Mouse (Mus musculus) kidney, adult 11 months (tissue): ENCODE results near the gene Gm14391.
"Not testable (repeated sequence)": the region's sequence is repeated elsewhere in the genome, so short reads cannot be mapped to it uniquely, and the experiment has no call there.

Experiments used
- DNase-seq: peaks from one replicate; pipeline ENCODE4 v3.0.0; 2022

Gene Gm14391

GRCm38 (mm10) chr2:175206732-175207131 is at the start of gene Gm14391:
Gene Gm14391, minus strand, starts transcription at chr2:175206917.
- DNase-seq, result not testable (repeated sequence)

DNA sequence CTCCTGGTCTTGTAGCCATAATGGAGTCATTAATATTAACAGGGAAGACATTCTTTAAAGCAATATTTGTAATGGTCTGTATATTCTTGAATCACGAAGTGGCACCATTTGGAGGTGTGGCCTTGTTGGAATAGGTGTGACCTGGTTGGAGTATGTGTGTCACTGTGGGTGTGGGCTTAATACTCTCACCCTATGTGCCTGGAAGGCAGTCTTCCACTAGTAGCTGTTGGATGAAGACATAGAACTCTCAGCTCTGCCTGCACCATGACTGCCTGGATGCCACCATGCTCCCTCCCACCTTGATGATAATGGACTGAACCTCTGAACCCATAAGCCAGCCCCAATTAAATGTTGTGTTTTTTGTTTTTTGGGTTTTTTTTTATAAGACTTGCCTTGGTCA is 27.7 kb downstream of the Gm14391 start:
- not testable (repeated sequence) for DNase-seq

DNA sequence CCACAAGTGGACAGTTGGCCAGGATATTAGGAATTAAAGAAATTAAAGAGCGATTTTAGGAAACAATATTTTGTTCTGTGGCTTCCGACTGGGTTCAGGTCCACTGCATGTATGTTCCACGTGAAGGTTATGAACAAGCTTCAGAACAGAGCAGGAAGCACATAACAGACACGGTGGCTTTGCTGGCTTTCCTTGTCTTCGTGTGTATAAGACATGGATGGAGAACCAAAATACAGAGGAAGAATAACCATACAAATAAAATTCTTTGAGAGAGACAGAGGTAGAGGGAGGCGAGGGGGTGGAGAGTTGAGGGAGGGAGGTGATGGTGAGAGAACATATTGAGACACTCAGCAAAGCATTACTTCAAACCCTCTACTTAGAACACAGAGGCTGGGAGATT is 30.4 kb downstream of the Gm14391 start:
- no peak for DNase-seq

DNA sequence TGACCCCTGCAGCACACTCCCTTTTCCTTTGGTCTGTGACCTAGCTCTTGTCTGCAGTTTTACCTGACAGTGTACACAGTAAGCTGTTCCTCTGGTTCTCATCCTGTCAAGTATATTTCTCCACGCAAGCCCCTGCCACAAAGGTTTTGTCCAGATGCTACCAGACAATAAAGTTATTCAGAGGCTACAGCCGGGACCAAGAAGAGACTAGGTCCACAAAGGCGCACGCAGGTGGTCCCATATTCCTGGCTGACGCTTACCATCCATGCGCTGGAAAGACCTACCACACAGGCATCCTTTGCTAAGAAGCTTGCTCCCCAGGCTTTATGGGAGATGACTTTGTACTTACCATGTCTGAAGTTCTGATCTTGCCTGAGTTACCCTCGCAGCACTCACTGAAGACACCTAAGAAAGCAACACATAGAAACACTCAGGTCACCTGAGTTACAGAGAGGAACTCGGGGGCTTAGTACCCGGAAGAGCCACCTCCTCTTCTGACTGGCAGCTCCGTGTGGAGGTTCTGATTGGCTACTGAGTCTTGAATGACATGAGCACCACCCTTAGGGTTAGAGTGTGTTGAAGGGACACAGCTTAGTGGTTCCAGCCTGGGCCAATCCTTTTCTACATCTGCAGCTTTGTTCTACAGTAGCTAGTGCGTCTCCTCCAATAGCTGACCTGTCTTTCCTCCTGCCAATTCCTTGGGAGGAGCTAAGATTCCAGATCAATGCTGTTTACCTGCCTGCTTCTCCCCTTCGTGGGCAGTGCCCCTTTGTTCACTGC is 31.1 kb downstream of the Gm14391 start, which contains the start of gene Gm14443:
TSS of gene Gm14443 (minus strand) at position 471 of the 780 bp plus-strand sequence.
- not testable (repeated sequence) for DNase-seq

GRCm38 (mm10) chr2:175174058-175174457 is 32.7 kb downstream of the Gm14391 start:
- not testable (repeated sequence) for DNase-seq

DNA sequence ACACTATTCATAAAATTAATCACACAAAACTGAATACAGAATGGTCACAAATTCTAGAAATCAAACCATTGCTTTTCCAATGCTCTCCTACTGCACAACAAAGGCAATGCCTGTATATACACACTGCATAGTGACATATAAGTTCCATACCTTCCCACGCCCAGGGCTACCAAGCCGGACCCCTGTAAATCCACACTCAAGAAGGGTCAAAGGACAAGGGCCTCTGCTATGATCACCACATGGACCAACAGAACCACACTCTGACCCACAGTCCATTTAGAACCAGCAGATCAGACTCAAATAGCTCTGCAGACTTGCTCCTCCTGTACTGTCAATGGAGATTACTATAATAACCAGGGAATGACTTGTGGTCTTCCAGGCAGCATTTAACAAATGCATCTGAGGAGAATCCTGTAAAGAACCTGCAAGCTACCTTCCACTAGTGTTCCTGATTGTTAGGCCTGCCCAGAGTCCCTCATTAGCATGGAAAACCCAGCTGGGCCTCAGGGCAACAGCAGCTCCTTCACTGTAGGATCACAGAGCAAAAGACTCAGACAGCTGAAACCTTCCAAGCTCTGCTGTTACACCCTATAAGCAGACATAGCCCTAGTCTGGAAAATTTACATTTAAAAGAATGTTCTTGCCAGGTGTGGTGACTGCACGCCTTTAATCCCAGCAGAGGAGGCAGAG is 33.7 kb downstream of the Gm14391 start:
- DNase-seq, result not testable (repeated sequence)

DNA sequence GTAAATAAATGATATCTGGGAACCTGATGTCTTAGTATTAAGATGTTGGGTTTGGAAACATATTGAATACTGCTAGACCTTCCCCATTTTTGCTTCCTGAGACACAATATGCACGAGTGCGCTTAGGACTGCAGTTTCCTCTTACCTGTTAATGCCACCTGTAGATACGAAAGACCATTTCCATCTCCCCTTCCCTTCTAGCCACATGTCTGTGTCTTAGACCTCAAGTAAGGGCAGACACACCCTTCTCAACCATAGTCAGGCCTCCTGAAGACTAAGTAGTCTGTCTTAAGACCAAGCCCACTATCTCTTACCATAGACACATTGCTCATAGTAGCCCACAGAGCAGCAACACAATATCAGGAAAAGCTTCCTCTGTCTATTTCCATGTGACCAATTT is 34.6 kb downstream of the Gm14391 start:
- no peak for DNase-seq

DNA sequence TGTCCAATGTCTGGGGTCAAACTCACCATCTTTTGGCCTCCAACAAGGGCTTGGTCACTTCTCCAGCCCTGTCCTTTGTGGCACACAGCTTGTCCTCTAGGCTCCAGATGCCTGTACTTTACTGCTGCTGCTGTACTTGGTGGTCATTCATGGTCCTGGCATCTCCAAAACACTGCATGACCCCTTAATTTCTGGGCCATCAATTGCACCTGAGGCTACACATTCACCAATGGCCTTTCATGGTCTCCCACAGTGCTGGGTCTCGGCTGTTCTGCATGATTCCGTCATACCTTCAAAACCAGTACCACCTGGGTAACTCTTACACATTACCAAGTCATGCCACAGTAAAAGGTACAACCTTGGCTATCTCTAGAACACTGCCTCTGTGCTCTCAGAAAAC is 39.8 kb downstream of the Gm14391 start:
- not testable (repeated sequence) for DNase-seq

DNA sequence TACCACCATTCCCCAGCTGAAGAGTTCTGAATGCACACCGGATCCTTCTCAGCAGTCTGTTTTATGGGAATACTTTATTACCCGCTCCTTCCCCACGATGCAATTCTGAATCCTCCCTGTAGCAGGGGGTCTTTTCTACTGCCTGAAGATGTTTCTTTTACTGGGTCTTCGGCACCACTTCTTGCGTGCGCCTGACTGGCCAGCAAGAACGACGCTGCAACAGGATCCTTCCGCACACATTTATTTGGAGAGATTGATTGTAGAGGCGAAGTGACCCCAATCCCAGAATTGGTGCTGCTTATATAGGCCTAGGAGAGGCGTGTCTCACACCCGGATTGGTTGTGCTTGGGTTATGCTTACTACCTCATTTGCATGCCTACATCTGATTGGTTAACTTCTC is 41.6 kb downstream of the Gm14391 start:
- DNase-seq, result not testable (repeated sequence)

- DNase-seq, result not testable (repeated sequence)
These were observed 45.3 kb downstream of the Gm14391 start for GRCm38 (mm10) chr2:175161438-175161837.

DNA sequence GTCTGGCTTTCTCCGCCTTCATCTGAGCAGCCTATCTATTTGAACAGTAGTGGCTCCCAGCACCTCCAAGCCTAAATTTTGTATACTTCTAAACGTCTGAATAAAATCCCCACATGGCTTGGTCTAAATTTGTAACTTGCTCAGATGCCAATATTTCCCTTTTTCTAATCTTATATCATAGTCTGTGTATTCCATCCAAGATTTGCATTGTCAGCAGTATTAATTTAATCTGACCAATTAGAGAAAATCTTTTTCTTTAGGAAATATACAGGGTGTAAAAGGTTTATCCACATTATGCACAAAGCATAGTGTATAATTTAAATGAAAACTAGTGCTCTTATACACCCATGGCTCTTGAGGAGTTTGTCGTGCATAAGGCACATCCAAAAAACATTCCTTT is 48.1 kb downstream of the Gm14391 start:
- no peak for DNase-seq

DNA sequence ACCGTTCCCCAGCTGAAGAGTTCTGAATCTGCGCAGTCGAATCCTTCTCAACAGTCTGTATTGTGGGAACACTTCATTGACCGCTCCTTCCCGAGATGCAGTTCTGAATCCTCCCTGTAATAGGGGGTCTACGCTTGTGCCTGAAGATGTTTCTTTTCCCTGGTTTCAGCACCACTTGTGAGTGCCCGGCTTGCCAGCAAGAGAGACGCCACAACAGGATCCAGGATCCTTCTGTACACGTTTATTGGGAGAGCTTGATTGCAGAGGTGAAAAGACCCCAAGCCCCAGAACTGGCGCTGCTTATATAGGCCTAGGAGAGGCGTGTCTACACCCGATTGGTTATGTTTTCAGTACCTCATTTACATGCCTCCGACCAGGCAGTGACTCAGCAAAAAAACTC is 50.0 kb downstream of the Gm14391 start:
- no peak for DNase-seq

- not testable (repeated sequence) for DNase-seq
These were observed 64.8 kb downstream of the Gm14391 start, which contains the start of gene Gm14399 for GRCm38 (mm10) chr2:175141993-175142295. Gene Gm14399, minus strand, starts transcription at chr2:175142012.

DNA sequence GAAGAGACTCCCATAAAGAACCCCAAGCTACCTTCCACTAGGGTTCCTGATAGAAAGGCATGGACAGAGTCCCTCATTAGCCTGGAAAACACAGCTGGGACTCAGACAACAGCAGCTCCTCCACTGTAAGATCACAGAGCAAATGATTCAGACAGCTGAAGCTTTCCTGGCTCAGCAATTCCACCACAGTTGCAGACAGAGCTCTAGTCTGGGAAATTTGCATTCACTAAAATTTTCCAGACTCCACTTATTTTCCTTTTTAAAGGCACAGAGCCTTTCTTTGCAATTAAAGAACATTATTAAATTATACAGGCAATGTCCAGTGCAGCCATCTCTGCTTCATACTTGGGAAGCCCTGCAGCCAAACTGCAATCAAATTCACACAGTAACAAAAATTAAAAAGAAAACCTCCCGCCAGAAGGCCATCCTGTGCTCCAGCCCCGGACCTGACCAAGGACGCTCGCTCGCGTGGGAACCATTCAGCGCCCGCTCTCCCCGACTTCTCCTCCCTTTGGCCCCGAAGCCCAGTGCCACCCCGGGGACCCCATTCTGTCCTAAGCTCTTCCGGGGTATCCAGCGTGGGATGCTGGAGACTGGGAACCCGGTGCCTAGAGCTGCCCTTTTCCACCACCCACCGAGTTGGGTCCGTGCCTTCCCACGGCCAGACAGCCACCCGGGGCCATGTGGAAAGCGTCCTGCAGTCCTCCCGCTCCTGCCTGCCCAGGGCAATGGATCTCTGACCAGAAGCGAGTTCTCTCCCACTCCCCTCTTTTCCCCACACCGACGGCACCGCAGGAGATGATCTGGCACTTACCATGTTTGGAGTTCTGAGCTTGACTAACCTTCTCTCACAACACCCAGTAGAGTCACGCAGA is 65.4 kb downstream of the Gm14391 start:
- DNase-seq, result peak; percentile 55
